Mouse (Mus musculus): ENCODE measurements around the gene Mark3.

GRCm38 (mm10) chr12:111587252-111587651, 12.9 kb downstream of the Mark3 start:
- no peak for TF ChIP-seq CTCF (IDR thresholded peaks at IDR 0.05)
- TF ChIP-seq EP300 (IDR thresholded peaks at IDR 0.05; ENCODE audit: insufficient read depth, low read depth, low read length): no peak

Data from heart, adult 2 months (tissue).